Mouse (Mus musculus): ENCODE results near the gene Stx8. TPM values are rescaled to one million over a fixed set of nuclear protein-coding genes. Genes with fewer than 3 reads are reported as not detected.

Stx8 gene
- polyA plus RNA-seq, 1 experiment: 78.2 TPM

- H3K27ac ChIP-seq (ENCODE audit: insufficient read depth, low read depth, low read length): no peak overlapping the region
- H3K4me1 ChIP-seq (ENCODE audit: control insufficient read depth, insufficient read depth, low read length): no peaks in the 10 kb centered on the region
- no peak overlapping the region for H3K4me3 ChIP-seq (ENCODE audit: insufficient read depth, low read length)
- TF ChIP-seq CTCF (IDR thresholded peaks at IDR 0.05; ENCODE audit: low read depth, low read length) (no peak), POLR2A (IDR thresholded peaks at IDR 0.05; ENCODE audit: borderline replicate concordance, low read depth, low read length) (no peak)
Measured at GRCm38 (mm10) chr11:68222209-68222608, 256.2 kb downstream of the Stx8 start.

- TF ChIP-seq POLR2A (IDR thresholded peaks at IDR 0.05; ENCODE audit: borderline replicate concordance, low read depth, low read length) (no peak), CTCF (IDR thresholded peaks at IDR 0.05; ENCODE audit: low read depth, low read length) (no peak)
- no peak overlapping the region for H3K27ac ChIP-seq (ENCODE audit: insufficient read depth, low read depth, low read length)
- H3K4me3 ChIP-seq (ENCODE audit: insufficient read depth, low read length): no peak overlapping the region
- no peaks in the 10 kb centered on the region for H3K4me1 ChIP-seq (ENCODE audit: control insufficient read depth, insufficient read depth, low read length)
Measured at GRCm38 (mm10) chr11:68223143-68223542, 257.1 kb downstream of the Stx8 start.

- H3K4me1 ChIP-seq (ENCODE audit: control insufficient read depth, insufficient read depth, low read length): no peaks in the 10 kb centered on the region
- TF ChIP-seq CTCF (IDR thresholded peaks at IDR 0.05; ENCODE audit: low read depth, low read length) (no peak), POLR2A (IDR thresholded peaks at IDR 0.05; ENCODE audit: borderline replicate concordance, low read depth, low read length) (no peak)
- no peak overlapping the region for H3K4me3 ChIP-seq (ENCODE audit: insufficient read depth, low read length)
- H3K27ac ChIP-seq (ENCODE audit: insufficient read depth, low read depth, low read length): no peak overlapping the region
Measured at GRCm38 (mm10) chr11:68226654-68227057, 260.7 kb downstream of the Stx8 start.

- Histone ChIP-seq H3K27ac (ENCODE audit: insufficient read depth, low read depth, low read length) (no peak overlapping the region), H3K4me1 (ENCODE audit: control insufficient read depth, insufficient read depth, low read length) (no peaks in the 10 kb centered on the region), H3K4me3 (ENCODE audit: insufficient read depth, low read length) (no peak overlapping the region)
- TF ChIP-seq POLR2A (IDR thresholded peaks at IDR 0.05; ENCODE audit: borderline replicate concordance, low read depth, low read length) (no peak), CTCF (IDR thresholded peaks at IDR 0.05; ENCODE audit: low read depth, low read length) (no peak)
Measured at GRCm38 (mm10) chr11:68227837-68228236, 261.8 kb downstream of the Stx8 start.

GRCm38 (mm10) chr11:68228941-68229665, 263.1 kb downstream of the Stx8 start:
- H3K27ac ChIP-seq (ENCODE audit: insufficient read depth, low read depth, low read length): no peak overlapping the region

GRCm38 (mm10) chr11:68231558-68231957, 265.6 kb downstream of the Stx8 start:
- Histone ChIP-seq H3K27ac (ENCODE audit: insufficient read depth, low read depth, low read length) (no peak overlapping the region), H3K4me1 (ENCODE audit: control insufficient read depth, insufficient read depth, low read length) (no peaks in the 10 kb centered on the region), H3K4me3 (ENCODE audit: insufficient read depth, low read length) (no peak overlapping the region)
- TF ChIP-seq CTCF (IDR thresholded peaks at IDR 0.05; ENCODE audit: low read depth, low read length) (no peak), POLR2A (IDR thresholded peaks at IDR 0.05; ENCODE audit: borderline replicate concordance, low read depth, low read length) (no peak)

More at GRCm38 (mm10) chr11:68228941-68229665, 263.1 kb downstream of the Stx8 start:
- no peak for TF ChIP-seq CTCF (IDR thresholded peaks at IDR 0.05; ENCODE audit: low read depth, low read length)
- no peak for TF ChIP-seq POLR2A (IDR thresholded peaks at IDR 0.05; ENCODE audit: borderline replicate concordance, low read depth, low read length)
- no peak overlapping the region for H3K4me3 ChIP-seq (ENCODE audit: insufficient read depth, low read length)
- H3K4me1 ChIP-seq (ENCODE audit: control insufficient read depth, insufficient read depth, low read length): no peaks in the 10 kb centered on the region

GRCm38 (mm10) chr11:68233469-68233965, 267.5 kb downstream of the Stx8 start:
- H3K27ac ChIP-seq (ENCODE audit: insufficient read depth, low read depth, low read length): no peak overlapping the region
- H3K4me3 ChIP-seq (ENCODE audit: insufficient read depth, low read length): no peak overlapping the region
- H3K4me1 ChIP-seq (ENCODE audit: control insufficient read depth, insufficient read depth, low read length): no peaks in the 10 kb centered on the region
- no peak for TF ChIP-seq POLR2A (IDR thresholded peaks at IDR 0.05; ENCODE audit: borderline replicate concordance, low read depth, low read length)
- no peak for TF ChIP-seq CTCF (IDR thresholded peaks at IDR 0.05; ENCODE audit: low read depth, low read length)

GRCm38 (mm10) chr11:68239756-68240155, 273.8 kb downstream of the Stx8 start:
- no peak for TF ChIP-seq CTCF (IDR thresholded peaks at IDR 0.05; ENCODE audit: low read depth, low read length)
- no peak for TF ChIP-seq POLR2A (IDR thresholded peaks at IDR 0.05; ENCODE audit: borderline replicate concordance, low read depth, low read length)
- H3K4me3 ChIP-seq (ENCODE audit: insufficient read depth, low read length): no peak overlapping the region
- H3K27ac ChIP-seq (ENCODE audit: insufficient read depth, low read depth, low read length): no peak overlapping the region
- H3K4me1 ChIP-seq (ENCODE audit: control insufficient read depth, insufficient read depth, low read length): no peaks in the 10 kb centered on the region

GRCm38 (mm10) chr11:68244254-68244991, 278.4 kb downstream of the Stx8 start:
- TF ChIP-seq POLR2A (IDR thresholded peaks at IDR 0.05; ENCODE audit: borderline replicate concordance, low read depth, low read length) (no peak), CTCF (IDR thresholded peaks at IDR 0.05; ENCODE audit: low read depth, low read length) (no peak)
- no peak overlapping the region for H3K27ac ChIP-seq (ENCODE audit: insufficient read depth, low read depth, low read length)

GRCm38 (mm10) chr11:68244992-68245261, 278.9 kb downstream of the Stx8 start:
- no peak for TF ChIP-seq POLR2A (IDR thresholded peaks at IDR 0.05; ENCODE audit: borderline replicate concordance, low read depth, low read length)
- TF ChIP-seq CTCF (IDR thresholded peaks at IDR 0.05; ENCODE audit: low read depth, low read length): no peak
- H3K4me3 ChIP-seq (ENCODE audit: insufficient read depth, low read length): no peak overlapping the region

More at GRCm38 (mm10) chr11:68244254-68244991, 278.4 kb downstream of the Stx8 start:
- no peaks in the 10 kb centered on the region for H3K4me1 ChIP-seq (ENCODE audit: control insufficient read depth, insufficient read depth, low read length)
- no peak overlapping the region for H3K4me3 ChIP-seq (ENCODE audit: insufficient read depth, low read length)

More at GRCm38 (mm10) chr11:68244992-68245261, 278.9 kb downstream of the Stx8 start:
- no peak overlapping the region for H3K27ac ChIP-seq (ENCODE audit: insufficient read depth, low read depth, low read length)
- no peaks in the 10 kb centered on the region for H3K4me1 ChIP-seq (ENCODE audit: control insufficient read depth, insufficient read depth, low read length)

Measured in bone marrow macrophage, adult 2 months (primary cell).